Mouse (Mus musculus) liver, embryonic 15.5 days (tissue): Measurements from ENCODE around the gene Pes1. TPM values are rescaled to one million over a fixed set of nuclear protein-coding genes. Genes with fewer than 3 reads are reported as not detected.

Experiments
- ATAC-seq: fragments of 200-750 bp; cut with Nextera tagmentation; 2 replicates; pipeline ENCODE4 v1.8.0; 2017; ENCODE audit warnings: moderate number of reproducible peaks, mild to moderate bottlenecking, moderate library complexity; ENCODE audit not compliant: insufficient read depth
- H3K27ac ChIP-seq: fragments of 300-500 bp; sonication (generic); replicated peaks from 2 replicates; pipeline ENCODE4 v1.5.1; 2015; ENCODE audit warnings: mild to moderate bottlenecking, inconsistent platforms
- H3K27me3 ChIP-seq: fragments of 300-500 bp; sonication (generic); 2 replicates; pipeline ENCODE4 v1.6.1; 2015; ENCODE audit warnings: mild to moderate bottlenecking, inconsistent platforms
- H3K36me3 ChIP-seq: fragments of 300-500 bp; sonication (generic); replicated peaks from 2 replicates; pipeline ENCODE4 v1.6.1; 2015; ENCODE audit warnings: moderate library complexity, mild to moderate bottlenecking, inconsistent platforms
- H3K4me1 ChIP-seq: fragments of 300-500 bp; sonication (generic); replicated peaks from 2 replicates; pipeline ENCODE4 v1.6.1; 2015; ENCODE audit warnings: inconsistent platforms
- H3K4me2 ChIP-seq: fragments of 300-500 bp; sonication (generic); 2 replicates; pipeline ENCODE4 v1.6.1; 2015; ENCODE audit warnings: moderate library complexity, mild to moderate bottlenecking, inconsistent platforms
- H3K4me3 ChIP-seq: fragments of 300-500 bp; sonication (generic); replicated peaks from 2 replicates; pipeline ENCODE4 v1.5.1; 2015; ENCODE audit warnings: mild to moderate bottlenecking, inconsistent platforms
- H3K9ac ChIP-seq: fragments of 300-500 bp; sonication (generic); 2 replicates; pipeline ENCODE4 v1.6.1; 2015; ENCODE audit warnings: moderate library complexity, mild to moderate bottlenecking, inconsistent platforms
- H3K9me3 ChIP-seq: fragments of 300-500 bp; sonication (generic); replicated peaks from 2 replicates; pipeline ENCODE4 v1.6.1; 2016; ENCODE audit warnings: inconsistent platforms
- WGBS: fragments of 180-500 bp; shearing (Covaris S2); methylation state at CpG from one replicate; pipeline ENCODE4 v1.1.7; 2015; ENCODE audit warnings: mixed read lengths; ENCODE audit not compliant: insufficient replicate concordance; 5-methylcytosine and 5-hydroxymethylcytosine counted together
- polyA plus RNA-seq: library from polyadenylated mRNA; unstranded; fragments of >200 nt; fragmentation: Nextera tagmentation; extraction: Ambion mirVana; gene quantifications from 2 replicates; pipeline ENCODE4 v1.2.1, GENCODE M21; 2015

Pes1 gene
- polyA plus RNA-seq, 1 experiment from 2014 or later = 37.2 TPM

- Histone ChIP-seq H3K9me3 (no peaks in the 10 kb centered on the region), H3K4me3 (peak within 1 kb of the TSS; percentile 43), H3K4me1 (0 out of 2 replicates have a peak, but pooled peaks cover 5% of the 10 kb centered on the region), H3K4me2 (peak within 1 kb of the TSS; percentile 45), H3K27ac (no peak within 1 kb of the TSS), H3K36me3 (peaks cover 25% of the 10 kb centered on the region), H3K9ac (no peak within 1 kb of the TSS), H3K27me3 (peaks cover 37% of the 10 kb centered on the region)
- WGBS = 2% methylated on average over 37 of the region's 37 CpGs
- ATAC-seq = peak; percentile 58
Observed at GRCm38 (mm10) chr11:3983291-3983862, 19.6 kb downstream of the Pes1 start, which contains the start of gene Gal3st1. TSS of gene Gal3st1 (plus strand) at chr11:3983636.

GRCm38 (mm10) chr11:3983863-3984745 lies 20.3 kb downstream of the Pes1 start:
- peak; percentile 64 for ATAC-seq
- Histone ChIP-seq H3K4me2 (peak overlapping the region; percentile 45), H3K27ac (no peak overlapping the region), H3K27me3 (peaks cover 37% of the 10 kb centered on the region), H3K4me3 (peak overlapping the region; percentile 43), H3K9me3 (no peaks in the 10 kb centered on the region), H3K36me3 (peaks cover 17% of the 10 kb centered on the region), H3K9ac (no peak overlapping the region), H3K4me1 (0 out of 2 replicates have a peak, but pooled peaks cover 5% of the 10 kb centered on the region)
- 11% methylated on average over 15 of the region's 15 CpGs for WGBS

- ATAC-seq = no peak
- Histone ChIP-seq H3K9ac (no peak overlapping the region), H3K27ac (no peak overlapping the region), H3K36me3 (no peaks in the 10 kb centered on the region), H3K4me1 (no peaks in the 10 kb centered on the region), H3K27me3 (peaks cover 9% of the 10 kb centered on the region), H3K4me3 (no peak overlapping the region), H3K9me3 (no peaks in the 10 kb centered on the region), H3K4me2 (no peak overlapping the region)
- 51% methylated on average over 3 of the region's 3 CpGs for WGBS
Observed at GRCm38 (mm10) chr11:3989748-3990147, 26.0 kb downstream of the Pes1 start.

DNA sequence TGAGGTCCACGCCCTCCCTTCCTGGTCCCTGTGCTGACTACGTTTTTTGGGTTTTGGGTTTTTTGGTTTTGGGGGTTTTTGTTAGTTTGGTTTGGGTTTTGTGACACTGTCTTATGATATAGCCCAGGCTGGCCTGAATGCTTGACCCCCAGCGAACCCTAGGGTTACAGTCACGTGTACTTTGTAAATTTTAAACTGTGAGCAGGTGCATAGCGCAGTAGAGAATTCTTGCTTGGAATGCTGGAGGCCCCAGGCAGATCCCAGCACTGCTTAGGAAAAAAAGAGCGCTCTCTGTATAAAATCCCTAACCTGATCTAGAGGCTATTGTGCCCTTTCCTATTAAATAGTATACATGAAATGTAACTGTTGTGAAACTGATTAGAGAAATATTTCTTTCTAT lies 29.4 kb downstream of the Pes1 start:
- no peak overlapping the region for H3K4me3 ChIP-seq
- ATAC-seq = no peak
- H3K27me3 ChIP-seq = peaks cover 15% of the 10 kb centered on the region
- no peak overlapping the region for H3K27ac ChIP-seq
- H3K9me3 ChIP-seq = no peaks in the 10 kb centered on the region
- no peaks in the 10 kb centered on the region for H3K36me3 ChIP-seq
- no peak overlapping the region for H3K9ac ChIP-seq
- 65% methylated on average over 6 of the region's 6 CpGs for WGBS
- H3K4me2 ChIP-seq = no peak overlapping the region
- H3K4me1 ChIP-seq = no peaks in the 10 kb centered on the region

DNA sequence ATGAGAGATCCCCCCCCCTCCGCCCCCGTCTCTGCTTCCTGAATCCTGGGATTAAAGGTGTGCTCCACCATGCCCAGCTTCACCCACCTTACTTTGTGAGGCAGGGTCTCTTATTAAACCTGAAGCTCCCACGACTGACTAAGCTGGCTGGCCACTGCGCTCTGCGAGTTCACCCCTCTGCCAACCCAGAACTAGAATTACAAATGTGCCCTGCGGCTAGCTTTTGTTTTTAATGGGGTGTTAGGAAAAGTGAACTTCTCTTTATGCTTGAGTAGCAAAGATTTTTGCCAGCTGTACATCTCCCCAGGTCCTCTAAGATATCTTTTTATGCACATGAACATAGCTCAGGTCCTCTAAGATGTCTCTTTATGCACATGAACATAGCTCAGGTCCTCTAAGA lies 30.1 kb downstream of the Pes1 start:
- no peaks in the 10 kb centered on the region for H3K9me3 ChIP-seq
- H3K27me3 ChIP-seq = peaks cover 23% of the 10 kb centered on the region
- no peak overlapping the region for H3K4me2 ChIP-seq
- no peaks in the 10 kb centered on the region for H3K4me1 ChIP-seq
- WGBS = 66% methylated on average over 6 of the region's 6 CpGs
- H3K9ac ChIP-seq = no peak overlapping the region
- no peaks in the 10 kb centered on the region for H3K36me3 ChIP-seq
- no peak overlapping the region for H3K4me3 ChIP-seq
- H3K27ac ChIP-seq = no peak overlapping the region
- ATAC-seq = no peak

DNA sequence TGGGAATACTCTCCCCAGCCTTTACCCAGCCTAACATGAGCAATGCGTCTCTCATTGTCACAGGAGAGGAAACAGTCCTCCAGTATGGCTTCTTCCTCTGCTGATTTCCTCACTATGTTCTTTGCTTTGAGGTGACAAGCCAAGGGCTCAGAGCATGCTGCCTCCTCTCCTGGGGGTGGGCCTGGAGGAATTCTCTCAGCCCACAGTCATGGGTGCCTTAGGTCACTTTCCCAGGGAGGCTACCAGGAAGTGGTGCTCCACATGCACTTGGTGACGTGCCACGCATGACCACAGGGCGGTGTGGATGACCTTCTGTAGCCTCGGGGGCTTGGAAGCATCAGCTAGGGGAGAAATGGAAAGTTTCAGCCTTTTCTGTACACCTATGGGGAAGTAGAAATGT lies 31.7 kb downstream of the Pes1 start:
- no peak for ATAC-seq
- no peaks in the 10 kb centered on the region for H3K4me1 ChIP-seq

DNA sequence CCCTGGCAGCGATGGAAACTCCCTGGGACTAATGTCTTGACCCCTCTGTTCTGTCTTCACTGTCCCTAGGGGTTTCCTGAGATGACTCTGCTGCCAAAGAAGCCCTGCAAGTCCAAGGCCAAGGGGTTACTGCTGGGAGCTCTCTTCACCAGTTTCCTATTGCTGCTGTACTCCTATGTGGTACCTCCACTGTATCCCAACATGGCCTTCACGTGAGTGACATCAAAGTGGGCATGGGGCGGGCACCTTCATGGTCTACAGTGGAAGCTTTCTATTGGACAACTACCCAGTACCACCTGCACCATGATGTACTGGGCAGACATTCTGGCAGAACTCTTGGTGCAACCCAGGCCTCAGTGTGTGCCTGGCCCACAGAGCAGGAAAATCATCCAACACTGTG lies 33.1 kb downstream of the Pes1 start:
- H3K36me3 ChIP-seq = no peaks in the 10 kb centered on the region
- no peaks in the 10 kb centered on the region for H3K9me3 ChIP-seq
- ATAC-seq = no peak
- H3K4me2 ChIP-seq = no peak overlapping the region
- no peak overlapping the region for H3K27ac ChIP-seq
- H3K27me3 ChIP-seq = peaks cover 38% of the 10 kb centered on the region
- WGBS = 57% methylated on average over 3 of the region's 3 CpGs
- no peaks in the 10 kb centered on the region for H3K4me1 ChIP-seq
- H3K9ac ChIP-seq = no peak overlapping the region
- no peak overlapping the region for H3K4me3 ChIP-seq

More for the DNA sequence above, 31.7 kb downstream of the Pes1 start:
- Histone ChIP-seq H3K9me3 (no peaks in the 10 kb centered on the region), H3K4me3 (no peak overlapping the region), H3K36me3 (no peaks in the 10 kb centered on the region), H3K27ac (no peak overlapping the region), H3K4me2 (no peak overlapping the region), H3K9ac (no peak overlapping the region), H3K27me3 (peaks cover 38% of the 10 kb centered on the region)
- whole genome bisulfite sequencing = 50% methylated on average over 5 of the region's 5 CpGs

DNA sequence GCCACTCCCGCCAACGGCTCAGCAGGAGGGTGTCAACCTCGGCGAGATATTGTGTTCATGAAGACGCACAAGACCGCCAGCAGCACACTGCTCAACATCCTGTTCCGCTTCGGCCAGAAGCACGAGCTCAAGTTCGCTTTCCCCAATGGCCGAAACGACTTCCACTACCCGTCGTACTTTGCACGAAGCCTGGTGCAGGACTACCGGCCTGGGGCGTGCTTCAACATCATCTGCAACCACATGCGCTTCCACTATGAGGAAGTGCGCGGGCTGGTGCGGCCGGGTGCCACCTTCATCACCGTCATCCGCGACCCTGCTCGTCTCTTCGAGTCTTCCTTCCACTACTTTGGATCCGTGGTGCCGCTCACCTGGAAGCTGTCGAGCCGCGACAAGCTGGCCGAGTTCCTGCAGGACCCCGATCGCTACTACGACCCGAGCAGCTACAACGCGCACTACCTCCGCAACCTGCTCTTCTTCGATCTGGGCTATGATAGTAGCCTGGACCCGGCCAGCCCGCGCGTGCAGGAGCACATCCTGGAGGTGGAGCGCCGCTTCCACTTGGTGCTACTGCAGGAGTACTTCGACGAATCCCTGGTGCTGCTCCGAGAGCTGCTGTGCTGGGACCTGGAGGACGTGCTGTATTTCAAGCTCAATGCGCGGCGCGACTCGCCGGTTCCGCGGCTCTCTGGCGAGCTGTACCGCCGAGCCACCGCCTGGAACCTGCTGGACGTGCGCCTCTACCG lies 34.4 kb downstream of the Pes1 start:
- no peaks in the 10 kb centered on the region for H3K36me3 ChIP-seq
- no peaks in the 10 kb centered on the region for H3K4me1 ChIP-seq
- ATAC-seq = 0 out of 2 replicates have a peak, but pooled peaks have one; percentile 18
- no peak overlapping the region for H3K27ac ChIP-seq
- H3K27me3 ChIP-seq = peaks cover 38% of the 10 kb centered on the region
- peak overlapping the region; percentile 48 for H3K4me2 ChIP-seq
- 4% methylated on average over 66 of the region's 66 CpGs for WGBS
- peak overlapping the region; percentile 28 for H3K4me3 ChIP-seq
- no peaks in the 10 kb centered on the region for H3K9me3 ChIP-seq
- no peak overlapping the region for H3K9ac ChIP-seq

DNA sequence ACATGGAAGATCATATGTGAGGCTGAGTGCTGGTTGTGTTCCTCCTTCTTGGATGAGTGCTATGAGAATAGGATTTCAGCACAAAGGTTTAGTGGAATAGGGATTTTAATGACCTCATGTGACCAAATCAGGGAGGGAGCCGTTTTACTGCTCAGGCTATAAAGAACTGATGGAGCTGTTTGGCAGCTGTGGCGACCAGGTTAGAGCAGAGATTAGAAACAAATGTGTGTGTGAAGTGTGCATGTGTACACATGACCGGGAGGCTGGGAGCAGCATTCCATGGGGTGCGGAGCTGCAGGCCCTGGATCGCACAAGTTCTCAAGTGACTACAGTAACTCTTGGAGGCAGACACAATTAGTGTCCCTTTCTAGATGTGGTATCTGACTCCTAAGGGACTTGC lies 35.8 kb downstream of the Pes1 start:
- H3K9me3 ChIP-seq = no peaks in the 10 kb centered on the region
- 64% methylated on average over 5 of the region's 5 CpGs for WGBS
- no peak overlapping the region for H3K9ac ChIP-seq
- H3K4me3 ChIP-seq = no peak overlapping the region
- no peaks in the 10 kb centered on the region for H3K4me1 ChIP-seq
- no peak overlapping the region for H3K4me2 ChIP-seq
- no peak overlapping the region for H3K27ac ChIP-seq
- no peaks in the 10 kb centered on the region for H3K36me3 ChIP-seq
- peaks cover 38% of the 10 kb centered on the region for H3K27me3 ChIP-seq
- ATAC-seq = no peak

DNA sequence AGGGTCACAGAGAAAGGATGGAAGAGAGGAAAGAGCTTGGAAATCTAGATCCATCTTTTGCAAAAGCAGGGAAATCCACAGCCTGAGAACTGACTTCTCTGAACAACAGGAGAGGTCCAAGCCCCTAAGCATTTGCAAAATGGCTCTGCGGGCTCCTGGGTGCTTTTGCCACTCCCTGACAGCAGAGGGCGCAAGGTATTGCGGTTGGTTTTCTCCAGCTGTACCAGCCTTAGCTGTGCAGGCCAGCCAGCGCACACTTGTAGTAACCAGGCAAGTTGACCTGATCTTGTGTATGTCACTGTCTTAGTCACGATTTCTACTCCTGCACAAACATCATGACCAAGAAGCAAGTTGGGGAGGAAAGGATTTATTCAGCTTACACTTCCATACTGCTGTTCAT lies 37.8 kb downstream of the Pes1 start:
- 7% methylated on average over 5 of the region's 5 CpGs for WGBS
- no peak for ATAC-seq
- no peak overlapping the region for H3K4me3 ChIP-seq
- no peaks in the 10 kb centered on the region for H3K4me1 ChIP-seq
- no peak overlapping the region for H3K4me2 ChIP-seq
- H3K27ac ChIP-seq = no peak overlapping the region
- H3K36me3 ChIP-seq = no peaks in the 10 kb centered on the region
- H3K9me3 ChIP-seq = no peaks in the 10 kb centered on the region
- no peak overlapping the region for H3K9ac ChIP-seq
- peaks cover 38% of the 10 kb centered on the region for H3K27me3 ChIP-seq

DNA sequence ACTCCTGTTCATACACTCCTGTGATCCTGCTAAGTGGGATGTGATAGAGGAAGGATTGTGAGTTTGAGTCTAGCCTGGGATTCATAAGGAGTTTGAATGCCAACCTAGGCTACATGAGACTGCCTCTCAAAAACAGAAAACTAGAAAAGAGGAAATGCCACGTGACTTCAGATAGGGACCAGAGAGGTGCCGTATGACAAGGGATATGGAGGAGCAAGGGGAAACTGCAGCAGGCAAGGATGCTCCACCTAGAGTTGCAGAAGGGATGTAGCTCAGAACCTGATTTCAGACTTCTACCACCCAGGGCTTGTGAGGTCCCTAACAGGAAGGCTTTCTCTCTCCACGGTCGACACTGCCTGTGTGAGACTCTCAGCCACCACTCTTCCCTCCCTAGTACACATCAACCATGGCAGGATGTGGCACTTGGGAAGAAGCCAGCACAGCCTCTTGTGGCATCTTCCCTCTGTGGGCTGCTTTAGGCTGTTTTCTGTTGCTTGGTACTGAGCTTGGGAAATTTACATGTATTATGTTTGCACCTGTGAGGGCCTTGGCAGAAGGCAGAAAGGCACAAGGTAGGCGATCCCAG lies 41.5 kb downstream of the Pes1 start:
- H3K4me1 ChIP-seq = no peaks in the 10 kb centered on the region
- no peak for ATAC-seq
- no peak overlapping the region for H3K4me2 ChIP-seq
- peaks cover 1% of the 10 kb centered on the region; the same call in 1 of the 2 replicates for H3K27me3 ChIP-seq
- no peak overlapping the region for H3K27ac ChIP-seq
- no peaks in the 10 kb centered on the region for H3K9me3 ChIP-seq
- 30% methylated on average over 5 of the region's 5 CpGs for WGBS
- H3K9ac ChIP-seq = no peak overlapping the region
- no peaks in the 10 kb centered on the region for H3K36me3 ChIP-seq
- H3K4me3 ChIP-seq = no peak overlapping the region
